Mouse (Mus musculus) adipocyte (in vitro differentiated cells): Measurements from ENCODE around the gene Trim65.

Experiments
- DNase-seq: peaks from one replicate; pipeline ENCODE4 v3.0.0-alpha.2; 2016; ENCODE audit warnings: low spot score

Trim65 gene

GRCm38 (mm10) chr11:116088741-116089394 lies 42.1 kb downstream of the Trim65 start:
- DNase-seq, result peak; percentile 54

GRCm38 (mm10) chr11:116088188-116088587 lies 42.7 kb downstream of the Trim65 start:
- DNase-seq, result peak; percentile 50

- peak; percentile 88 for DNase-seq
These were observed 43.5 kb downstream of the Trim65 start for GRCm38 (mm10) chr11:116087194-116088130.

DNA sequence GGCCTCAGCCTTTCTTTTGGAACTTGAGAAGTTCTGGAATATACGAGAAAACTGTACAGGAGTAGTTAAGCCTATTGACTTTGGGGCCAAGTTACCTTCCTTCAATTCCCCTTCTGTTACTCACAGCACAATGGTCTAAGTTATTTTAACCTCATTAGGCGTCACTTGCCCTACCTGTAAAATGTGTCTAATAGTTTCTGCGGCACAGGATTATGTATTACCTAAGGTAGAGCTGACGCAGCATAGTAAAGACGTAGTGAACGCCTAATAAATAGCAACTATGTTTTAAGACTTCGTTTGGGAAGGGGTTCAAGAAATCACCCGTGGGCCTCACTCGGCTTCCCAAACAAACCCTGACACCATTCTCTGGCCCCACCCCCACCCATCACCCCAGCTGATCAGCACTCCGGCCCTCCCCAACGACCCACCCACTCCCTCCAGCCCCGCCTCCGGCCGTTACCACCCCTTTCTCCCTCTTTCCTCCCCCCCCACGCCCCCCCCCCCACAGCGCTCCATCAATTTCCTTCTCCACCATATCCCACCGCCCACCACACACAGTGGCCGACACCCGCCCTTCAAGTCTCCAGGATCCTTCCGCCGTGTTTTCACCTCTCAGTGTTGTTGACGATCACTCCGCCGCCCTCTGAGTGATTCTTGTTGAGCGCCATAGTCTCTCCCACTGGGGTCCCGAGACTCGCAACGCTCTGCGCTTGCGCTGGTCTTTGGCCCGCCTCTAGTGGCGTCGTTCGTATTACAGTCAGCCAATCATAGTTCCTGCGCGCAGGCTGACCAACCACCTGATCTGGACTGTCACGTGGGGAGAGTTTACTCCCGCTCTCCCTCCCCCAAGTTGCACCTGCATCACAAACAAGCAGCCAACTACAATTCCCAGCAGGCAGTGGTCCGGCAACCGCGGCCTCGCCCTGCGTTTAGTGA lies 44.4 kb downstream of the Trim65 start, which contains the start of gene Wbp2:
Gene Wbp2, minus strand, starts transcription at position 738 of the 936 bp plus-strand sequence.
- peak; percentile 99 for DNase-seq

DNA sequence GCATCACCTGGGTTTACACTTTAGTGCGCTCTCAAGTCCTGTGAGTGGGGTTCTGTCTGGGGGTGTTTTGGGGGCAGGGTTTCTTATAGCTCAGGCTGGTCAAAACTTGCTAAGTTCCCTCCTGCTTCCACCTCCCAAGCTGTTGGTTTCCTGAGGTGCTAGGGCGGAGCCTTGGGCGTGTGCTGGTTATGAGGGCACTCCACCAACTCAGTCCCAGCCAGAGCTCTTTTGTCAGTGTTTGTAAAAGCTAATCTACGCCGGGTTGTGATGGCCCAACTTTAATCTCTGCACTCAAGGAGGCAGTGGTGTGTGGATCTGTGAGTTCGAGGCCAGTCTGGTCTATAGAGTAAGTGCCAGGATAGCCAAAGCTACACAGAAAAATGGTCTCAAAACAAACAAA lies 46.8 kb downstream of the Trim65 start:
- DNase-seq, result no peak

DNA sequence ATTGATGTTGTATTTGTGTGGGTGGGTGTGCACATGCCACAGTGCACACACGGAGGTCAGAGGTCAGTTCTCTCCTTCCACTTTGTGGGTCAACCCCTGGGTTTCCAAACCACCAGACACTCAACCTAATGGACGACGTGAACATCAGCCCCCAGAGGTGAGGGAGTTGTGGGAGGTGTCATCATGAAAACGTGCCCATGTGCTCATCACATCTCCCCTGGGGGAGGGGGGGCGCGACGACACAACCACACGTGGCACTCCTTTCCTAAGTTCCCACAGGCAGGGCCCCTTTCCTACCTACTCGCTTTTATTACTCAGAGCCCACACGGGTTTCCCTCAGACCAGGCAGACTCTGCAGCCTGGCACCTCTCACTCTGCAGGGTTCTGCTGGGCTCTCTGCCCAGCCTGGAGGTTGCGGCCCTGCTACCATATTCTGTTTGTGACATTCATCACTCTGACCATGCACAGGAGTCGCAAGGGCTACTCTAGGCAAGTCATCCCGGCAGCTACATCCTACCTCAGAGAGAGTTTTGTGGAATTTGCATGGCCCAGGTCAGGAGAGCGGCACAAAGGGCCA lies 47.7 kb downstream of the Trim65 start:
- no peak for DNase-seq

DNA sequence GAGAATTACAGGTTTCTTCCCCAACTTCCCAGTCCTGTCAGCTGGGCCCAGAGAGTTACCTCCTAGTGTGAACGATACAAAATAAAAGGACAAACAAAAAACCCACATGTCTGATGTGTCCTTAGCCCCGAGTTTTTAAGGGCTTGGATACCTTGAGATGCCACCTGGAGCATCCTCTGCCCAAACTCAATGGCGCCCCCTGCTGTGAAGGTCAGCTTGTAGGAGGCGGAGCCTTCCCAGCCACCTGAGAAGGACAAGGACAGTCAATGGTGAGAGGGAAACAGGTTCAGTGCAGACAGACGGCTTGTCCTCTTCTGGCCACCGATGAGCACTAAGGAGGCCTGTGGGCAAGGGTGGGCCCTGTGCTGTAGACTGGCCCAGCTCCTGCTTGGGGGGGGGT lies 49.8 kb downstream of the Trim65 start:
- no peak for DNase-seq

DNA sequence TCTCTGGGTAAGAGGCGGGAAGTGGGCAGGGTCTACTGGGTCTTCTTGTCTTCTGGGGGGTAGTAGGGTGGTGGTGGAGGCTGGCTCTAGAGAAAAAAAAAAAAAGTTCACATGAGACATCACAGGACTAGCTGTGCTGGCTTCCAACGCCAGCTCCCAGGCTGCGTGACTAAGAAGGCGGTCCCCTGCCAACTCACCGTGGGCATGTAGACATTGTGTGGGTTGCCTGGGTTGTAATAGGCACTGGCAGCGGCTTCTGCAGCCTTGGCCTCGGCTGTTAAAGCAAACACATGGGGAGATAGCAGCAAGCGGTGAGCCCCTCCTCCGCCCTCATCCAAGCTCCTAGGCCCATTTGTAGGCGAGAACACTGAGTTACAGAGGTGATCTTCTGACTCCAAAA lies 51.4 kb downstream of the Trim65 start:
- DNase-seq, result no peak

DNA sequence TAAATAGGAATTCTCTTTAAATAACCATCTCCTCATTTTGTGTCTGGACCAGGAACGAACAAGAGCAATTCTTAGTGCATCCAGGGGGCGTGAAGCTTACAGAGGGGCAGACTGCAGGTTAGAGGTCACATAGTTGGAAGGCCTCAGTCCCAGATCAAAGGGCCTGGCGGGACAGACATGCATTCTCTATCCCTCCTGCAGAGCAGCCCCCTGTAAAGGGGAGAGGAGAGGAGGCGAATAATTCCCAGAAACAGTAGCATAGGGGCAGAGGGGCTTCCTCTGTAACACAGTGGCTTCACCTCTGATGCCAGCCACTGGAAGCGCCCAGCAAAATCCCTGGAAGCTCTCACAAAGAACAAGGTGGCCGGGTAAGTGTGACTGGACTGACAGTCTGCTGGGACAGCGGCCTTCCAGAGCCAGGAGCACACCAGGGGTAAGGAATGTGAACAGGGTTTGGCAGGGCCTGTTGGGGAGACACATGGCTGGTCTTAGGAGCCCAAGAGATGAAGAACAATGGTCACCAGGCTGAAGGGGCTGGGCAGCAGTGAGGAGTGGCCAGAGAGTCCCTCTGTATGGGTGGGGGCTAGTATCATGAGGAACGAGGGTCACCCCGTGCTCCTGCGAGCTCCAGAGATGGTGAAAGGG lies 52.1 kb downstream of the Trim65 start:
- no peak for DNase-seq

GRCm38 (mm10) chr11:116078221-116078620 lies 52.7 kb downstream of the Trim65 start:
- no peak for DNase-seq

DNA sequence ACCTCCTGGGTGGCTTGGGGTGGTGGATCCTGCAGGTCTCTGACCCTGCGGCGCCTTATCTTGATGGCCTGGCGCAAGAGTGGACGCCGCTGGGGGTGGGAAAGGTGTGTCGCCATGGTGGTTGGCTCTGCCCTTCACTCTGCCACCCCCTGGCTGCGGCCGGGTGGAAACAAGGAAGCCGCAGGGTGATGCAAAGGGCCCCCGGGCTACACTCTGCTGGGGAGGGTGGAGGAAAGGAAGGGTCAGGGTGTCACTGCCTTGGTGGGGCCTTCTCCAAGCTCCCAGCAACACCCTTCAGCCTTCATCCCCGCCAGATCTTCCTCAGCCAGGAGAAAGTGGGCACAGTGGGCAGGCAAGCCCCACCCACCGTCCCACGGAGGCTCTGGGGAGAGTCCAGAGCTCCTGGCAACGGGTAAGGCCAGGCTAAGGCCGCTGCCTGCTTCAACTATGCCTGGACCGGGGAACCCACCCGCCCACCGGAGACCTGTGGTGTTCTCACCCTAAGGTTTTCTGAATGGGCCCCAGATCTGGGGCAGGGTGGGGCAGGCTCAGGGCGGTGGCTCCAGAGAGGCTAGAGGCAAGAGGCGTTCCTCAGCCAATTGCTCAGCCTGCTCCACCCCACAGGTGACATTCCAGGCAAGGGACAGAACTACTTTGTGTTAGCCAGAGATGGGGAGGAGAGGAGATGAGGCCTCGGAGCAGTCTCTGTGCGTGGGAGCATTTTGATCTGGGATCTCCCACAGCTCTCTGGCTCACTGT lies 53.3 kb downstream of the Trim65 start, which contains the start of gene Unc13d:
Gene Unc13d, minus strand, starts transcription at position 516 of the 759 bp plus-strand sequence.
- no peak for DNase-seq

DNA sequence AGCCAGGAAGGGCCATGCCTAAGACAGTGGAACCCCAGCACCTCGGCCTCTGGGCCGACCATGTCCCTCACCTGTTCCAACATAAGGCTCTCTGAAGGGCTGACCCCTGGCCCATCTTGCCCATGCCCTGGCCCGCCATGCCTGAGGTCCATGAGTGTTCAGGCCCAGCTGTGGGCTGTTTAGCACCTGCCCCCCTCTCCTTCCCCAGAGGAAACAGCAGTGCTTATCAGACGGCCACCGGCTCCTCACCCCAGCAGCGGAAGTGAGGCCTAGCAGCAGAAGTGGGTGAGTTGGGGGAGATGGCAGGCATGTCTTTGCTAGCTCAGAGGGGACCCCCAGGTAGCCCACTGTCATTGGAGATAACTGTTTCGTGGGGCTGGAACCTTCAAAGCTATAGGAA lies 54.1 kb downstream of the Trim65 start:
- DNase-seq, result no peak

- no peak for DNase-seq
These were observed 54.7 kb downstream of the Trim65 start for GRCm38 (mm10) chr11:116076266-116076540.

DNA sequence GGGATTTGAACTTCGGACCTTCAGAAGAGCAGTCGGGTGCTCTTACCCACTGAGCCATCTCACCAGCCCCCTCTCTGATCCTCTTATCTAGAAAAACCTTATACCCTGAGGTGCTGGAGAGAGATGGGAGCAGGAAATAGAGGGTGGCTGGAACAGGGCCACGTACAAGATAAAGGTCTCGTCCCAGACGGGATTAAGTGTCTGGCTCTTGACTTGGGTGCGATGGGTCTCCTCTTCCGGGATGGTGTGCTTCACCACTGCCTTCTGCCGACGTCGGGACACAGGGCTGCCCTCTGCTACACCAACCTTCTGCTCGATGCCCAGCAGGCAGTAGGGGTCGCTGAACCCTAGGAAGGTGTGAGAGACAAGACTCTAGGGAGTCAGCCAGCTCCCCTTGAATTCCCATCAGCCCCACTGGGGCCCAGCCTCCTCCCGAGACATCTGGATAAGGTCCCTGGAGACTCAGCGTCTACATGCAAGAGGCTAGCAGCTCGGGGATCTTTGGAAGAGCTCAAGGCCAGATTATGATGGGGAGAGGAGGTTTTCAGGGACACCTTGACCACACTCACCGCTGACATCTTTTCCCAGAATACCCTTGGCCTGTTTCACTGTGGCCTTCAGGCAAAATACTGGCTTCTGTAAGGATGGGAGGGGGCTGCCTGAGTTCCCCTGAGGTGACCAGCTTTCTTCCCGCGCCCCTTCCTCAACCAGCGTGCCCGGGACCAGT lies 55.2 kb downstream of the Trim65 start:
- no peak for DNase-seq

GRCm38 (mm10) chr11:116074436-116074991 lies 56.4 kb downstream of the Trim65 start:
- no peak for DNase-seq

- no peak for DNase-seq
These were observed 58.3 kb downstream of the Trim65 start for GRCm38 (mm10) chr11:116072608-116073007.
